Mouse (Mus musculus): Measurements from ENCODE around the gene Osbpl3.

- TF ChIP-seq POLR2A (IDR thresholded peaks at IDR 0.05; ENCODE audit: control insufficient read depth, low read depth, low read length) (no peak), CTCF (IDR thresholded peaks at IDR 0.05; ENCODE audit: control insufficient read depth, insufficient read depth, insufficient replicate concordance, low read depth, low read length) (no peak)
Measured at GRCm38 (mm10) chr6:50453651-50454050, 2.4 kb downstream of the Osbpl3 start.
